ENCODE assay signal across 35 mouse cellular contexts in genomic region chr6:145246841-145247240, GRCm38 (mm10).
"Had no signal": no experiment of that assay in that cellular context is flagged by ENCODE, and none has a peak within 500 bp of the region (broad histone marks: within the 10 kb centered on the region; RNA-seq: fewer than 3 reads in every experiment).

No protein-coding gene starts in this region.

- H3K4me2 ChIP-seq: heart, embryonic 11.5 days; heart, embryonic 12.5 days; heart, embryonic 13.5 days; heart, embryonic 15.5 days; hindbrain, embryonic 12.5 days; hindbrain, embryonic 13.5 days; hindbrain, embryonic 15.5 days; intestine, embryonic 15.5 days; kidney, embryonic 15.5 days had no signal

- H3K36me3 ChIP-seq: intestine, embryonic 15.5 days had no signal

- H3K9ac ChIP-seq: heart, embryonic 12.5 days; heart, embryonic 13.5 days; heart, embryonic 15.5 days; hindbrain, embryonic 12.5 days; hindbrain, embryonic 13.5 days; hindbrain, embryonic 14.5 days; hindbrain, embryonic 15.5 days; intestine, embryonic 15.5 days; kidney, embryonic 15.5 days had no signal

- ATAC-seq: hindbrain, embryonic 16.5 days; hindbrain, postnatal 0 days; inflammation-experienced regulatory T-cells, adult 6 months; intestine, embryonic 15.5 days; intestine, embryonic 16.5 days; intestine, postnatal 0 days had no signal

- H3K4me3 ChIP-seq: heart, embryonic 10.5 days; heart, embryonic 12.5 days; heart, embryonic 13.5 days; heart, embryonic 15.5 days; hindbrain, embryonic 10.5 days; hindbrain, embryonic 12.5 days; hindbrain, embryonic 13.5 days; hindbrain, embryonic 15.5 days; intestine, embryonic 15.5 days; kidney, embryonic 15.5 days; layer of hippocampus, adult 2 months had no signal

- H3K27me3 ChIP-seq: hindbrain, embryonic 12.5 days; hindbrain, embryonic 13.5 days; hindbrain, embryonic 15.5 days; intestine, embryonic 15.5 days; kidney, embryonic 15.5 days had no signal

- H3K9me3 ChIP-seq: heart, embryonic 10.5 days; heart, embryonic 12.5 days; heart, embryonic 13.5 days; heart, embryonic 15.5 days; hindbrain, embryonic 10.5 days; hindbrain, embryonic 12.5 days; hindbrain, embryonic 13.5 days; hindbrain, embryonic 15.5 days; intestine, embryonic 15.5 days; kidney, embryonic 15.5 days had no signal

- H3K27ac ChIP-seq: heart, embryonic 10.5 days; heart, embryonic 13.5 days; heart, embryonic 15.5 days; hindbrain, embryonic 10.5 days; hindbrain, embryonic 12.5 days; hindbrain, embryonic 13.5 days; hindbrain, embryonic 14.5 days; hindbrain, embryonic 15.5 days; hindbrain, postnatal 0 days; intestine, embryonic 15.5 days; kidney, embryonic 15.5 days; kidney, postnatal 0 days; layer of hippocampus, adult 2 months had no signal

- DNase-seq: heart, postnatal 10 days; heart, postnatal 14 days; heart, postnatal 36 days; heart, postnatal 4 days; kidney, adult 11 months; kidney, adult 18-20 months; kidney, adult 2 months; kidney, adult 8-10 months; kidney, adult 9 months; kidney, postnatal 10 days; kidney, postnatal 14 days; kidney, postnatal 25 days; kidney, postnatal 36 days; kidney, postnatal 4 days; layer of hippocampus, adult 9-11 months; layer of hippocampus, postnatal 36 days had no signal
